Mouse (Mus musculus): ENCODE data around the gene Ache.

Gene Ache

DNA sequence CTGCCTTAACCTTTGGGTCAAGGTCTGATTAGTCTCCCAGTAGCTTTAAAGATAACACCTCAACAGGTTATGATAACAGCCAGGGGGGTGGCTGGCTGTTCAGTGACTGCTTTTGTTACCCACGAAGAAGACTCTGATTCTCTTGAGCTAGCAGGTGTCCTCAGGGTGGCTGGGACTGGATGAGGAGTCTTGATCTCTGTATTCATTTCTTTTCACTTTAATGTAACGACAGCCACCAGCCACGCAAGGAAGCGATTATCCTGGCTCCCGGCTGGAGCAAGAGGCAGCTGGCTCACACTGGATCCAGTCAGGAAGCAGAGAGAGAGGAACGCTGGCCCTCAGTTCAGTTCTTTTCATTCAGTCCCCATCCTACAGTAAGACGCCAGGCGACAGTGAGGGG, 49.9 kb downstream of the Ache start:
- no peak for DNase-seq

DNA sequence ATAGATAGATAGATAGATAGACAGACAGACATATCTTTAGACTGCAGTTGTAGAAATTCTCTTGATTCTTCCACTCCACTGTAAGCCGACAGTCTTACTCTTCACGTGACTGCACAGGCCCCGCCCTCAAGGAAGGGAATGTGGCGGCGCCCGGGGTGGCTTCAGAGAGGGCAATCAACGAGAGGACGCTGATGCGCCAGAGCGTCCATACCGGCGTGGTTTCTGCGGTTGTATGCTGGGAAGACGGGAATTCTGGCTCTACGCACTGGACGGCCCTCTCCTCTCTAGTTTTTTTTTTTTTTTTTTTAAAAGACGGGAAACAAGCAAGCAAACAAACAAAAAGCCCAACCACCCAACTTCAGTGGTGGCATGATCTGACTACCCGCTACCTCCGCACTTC, 50.9 kb downstream of the Ache start:
- peak; percentile 86 for DNase-seq

DNA sequence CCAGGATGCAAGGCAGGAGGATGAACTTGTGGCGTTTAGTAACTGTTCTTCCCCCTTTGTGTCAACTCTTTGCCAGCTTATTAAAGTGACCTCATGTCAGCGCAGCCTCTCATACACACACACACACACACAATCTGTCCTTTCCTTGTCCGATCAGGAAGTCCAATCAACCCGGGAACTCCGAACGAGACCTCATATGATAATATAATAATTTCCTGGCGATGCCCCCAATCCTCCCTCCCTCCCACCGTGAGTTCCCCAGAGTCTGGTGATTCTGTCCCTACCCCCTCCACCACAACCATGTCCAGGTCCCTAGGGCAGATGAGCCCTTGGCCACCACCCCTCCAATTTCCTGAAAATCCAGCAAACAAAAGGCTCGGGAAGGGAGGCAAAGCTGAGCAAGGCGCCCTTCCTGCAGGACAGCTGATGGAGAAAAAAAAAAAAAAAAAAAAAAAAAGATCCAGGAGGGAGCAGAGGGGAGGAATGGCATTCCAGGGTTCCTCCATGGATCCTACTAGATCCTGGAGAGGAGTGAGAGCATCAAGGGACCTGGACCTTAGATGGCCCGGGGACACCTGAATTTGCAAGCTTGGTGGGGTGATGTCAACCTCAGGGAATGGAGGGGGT, 51.5 kb downstream of the Ache start:
- DNase-seq, result peak; percentile 48

DNA sequence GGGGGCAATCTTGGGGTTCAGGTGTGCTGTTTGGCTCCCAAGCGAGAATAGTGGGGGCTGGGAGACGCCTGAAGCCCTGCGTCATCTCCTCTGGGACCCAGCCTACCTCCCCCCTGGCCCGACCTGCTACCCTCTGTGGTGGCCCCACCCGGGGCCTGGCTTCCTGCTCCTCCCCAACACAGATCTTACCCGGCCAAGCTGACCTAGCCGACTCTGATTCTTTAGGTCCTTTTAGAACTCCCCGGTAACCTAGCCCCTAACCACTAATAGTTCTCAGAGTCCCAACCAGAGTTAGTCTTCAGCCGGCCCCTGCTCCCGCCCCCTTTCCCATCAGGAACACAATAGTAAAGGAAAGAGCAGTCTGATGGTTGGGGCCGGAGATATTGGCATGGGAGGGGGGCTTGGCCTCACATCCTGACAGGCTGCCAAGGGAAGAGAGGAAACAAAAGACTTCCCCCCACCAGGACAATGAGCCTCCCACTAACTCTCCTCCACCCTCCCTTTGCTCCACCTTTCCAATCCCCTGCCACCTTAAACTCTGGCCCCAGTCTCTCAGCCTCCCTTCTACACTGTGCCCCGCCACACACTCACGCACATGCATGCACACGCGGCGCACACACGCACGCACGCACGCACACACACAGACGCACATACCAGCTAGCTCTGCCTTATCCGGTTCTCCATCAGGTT, 52.1 kb downstream of the Ache start:
- DNase-seq, result peak; percentile 39

DNA sequence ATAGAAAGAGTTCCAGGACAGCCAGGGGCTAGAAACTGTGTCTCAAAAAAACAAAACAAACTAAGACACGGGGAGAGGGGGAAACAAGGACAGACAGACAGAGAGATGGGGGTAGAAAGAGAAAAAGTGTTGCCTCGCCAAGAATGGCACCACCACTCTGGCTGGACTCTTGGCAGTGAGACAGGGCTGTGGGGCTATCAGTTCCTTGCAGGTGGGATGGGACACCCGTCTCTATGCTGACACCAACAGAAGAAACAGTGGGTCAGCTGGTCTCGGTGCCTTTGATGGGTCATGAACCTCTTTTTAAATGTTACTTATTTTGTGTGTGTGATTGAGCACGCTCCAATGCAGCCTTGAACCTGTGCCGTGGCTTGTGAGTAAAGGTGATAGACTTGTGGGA, 52.9 kb downstream of the Ache start:
- no peak for DNase-seq

DNA sequence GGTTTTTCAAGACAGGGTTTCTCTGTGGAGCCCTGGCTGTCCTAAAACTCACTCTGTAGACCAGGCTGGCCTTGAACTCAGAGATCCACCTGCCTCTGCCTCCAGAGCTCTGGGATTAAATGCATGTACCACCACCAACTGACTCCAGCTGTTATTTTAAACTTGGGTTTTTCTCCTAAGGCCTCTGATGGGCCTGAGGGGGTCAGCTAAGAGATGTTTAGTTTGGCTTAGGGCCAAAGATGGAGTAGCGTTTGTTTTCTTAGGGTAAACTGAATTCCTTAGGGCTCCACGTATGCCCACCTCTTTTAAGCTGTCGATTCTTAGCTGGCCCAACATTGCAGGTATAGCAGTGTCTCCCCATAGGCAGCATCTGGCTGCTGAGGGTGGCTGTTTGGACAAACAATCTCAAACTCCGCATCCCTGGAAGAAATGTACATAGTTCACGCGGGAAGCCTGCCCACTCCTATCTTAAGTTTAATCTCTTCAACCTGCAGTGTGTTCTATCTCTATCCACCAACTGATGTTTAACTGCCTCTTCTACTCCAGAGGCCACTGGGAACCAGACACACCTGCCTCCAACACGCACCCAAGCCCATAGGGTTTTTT, 55.2 kb downstream of the Ache start:
- DNase-seq, result no peak

DNA sequence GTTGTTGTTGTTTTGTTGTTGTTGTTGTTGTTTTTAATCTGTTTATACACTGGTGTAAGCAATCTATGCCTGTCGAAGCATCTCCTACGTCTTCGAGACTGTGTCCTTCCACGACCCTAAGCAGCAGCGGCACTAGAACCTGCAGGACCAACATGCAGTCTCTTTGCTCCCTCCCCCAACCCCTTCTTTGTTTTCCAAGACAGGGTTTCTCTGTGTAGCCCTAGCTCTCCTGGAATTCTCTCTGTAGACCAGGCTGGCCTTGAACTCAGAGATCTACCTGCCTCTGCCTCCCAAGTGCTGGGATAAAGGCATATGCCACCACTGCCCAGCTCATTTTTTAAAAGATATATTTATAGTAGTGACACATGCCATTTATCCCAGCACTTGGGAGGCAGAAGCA, 56.1 kb downstream of the Ache start:
- no peak for DNase-seq

DNA sequence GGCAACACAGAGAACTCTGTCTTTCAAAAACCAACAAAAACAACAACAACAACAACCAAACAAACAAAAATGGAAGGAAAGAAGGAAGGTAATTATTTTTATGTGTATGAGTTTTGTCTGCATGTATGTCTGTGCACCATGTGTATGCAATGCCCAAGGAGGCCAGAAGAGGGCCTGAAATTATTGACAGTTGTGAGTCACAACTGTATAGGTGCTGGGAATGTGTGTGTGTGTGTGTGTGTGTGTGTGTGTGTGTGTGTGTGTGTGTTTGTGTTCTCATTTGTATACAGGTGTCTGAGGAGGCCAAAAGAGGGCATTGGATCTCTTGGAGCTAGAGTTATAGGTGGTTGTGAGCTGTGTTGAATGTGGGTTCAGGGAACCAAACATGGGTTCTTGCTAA, 56.5 kb downstream of the Ache start:
- DNase-seq, result no peak

Data from cerebellum, adult 8-10 months (tissue).